Mouse (Mus musculus): Measurements from ENCODE around the gene Frmd4a. TPM values are rescaled to one million over a fixed set of nuclear protein-coding genes. Genes with fewer than 3 reads are reported as not detected.

Gene Frmd4a
- polyA plus RNA-seq (2014; fragmentation: Illumina TruSeq; extraction: RNeasy Lipid Tissue Mini Kit (QIAGEN cat#74804); ENCODE audit: low read depth, low replicate concordance), result 13.9 TPM

GRCm38 (mm10) chr2:4017528-4018288 lies at the start of gene Frmd4a:
Gene Frmd4a, plus strand, starts transcription at chr2:4017717.

GRCm38 (mm10) chr2:4651500-4652285 lies 634.2 kb downstream of the Frmd4a start, which contains the start of gene Prpf18:
Gene Prpf18, minus strand, starts transcription at chr2:4652113.

